Mouse (Mus musculus) lung, postnatal 0 days (tissue): ENCODE measurements around the gene Dcst2.

Source experiments
- CTCF ChIP-seq: IDR thresholded peaks from 2 replicates; pipeline ENCODE4 v1.5.1; 2016; ENCODE audit warnings: antibody characterized with exemption, mild to moderate bottlenecking
- EP300 ChIP-seq: IDR thresholded peaks from 2 replicates; pipeline ENCODE4 v1.6.1; 2016; ENCODE audit warnings: antibody characterized with exemption, mild to moderate bottlenecking, control low read depth

GRCm38 (mm10) chr3:89382950-89383349 lies 21.2 kb downstream of the Dcst2 start:
- TF ChIP-seq CTCF (no peak), EP300 (no peak)
